Mouse (Mus musculus) limb, embryonic 14.5 days (tissue): ENCODE data around the gene Mgat4b. TPM values are rescaled to one million over a fixed set of nuclear protein-coding genes. Genes with fewer than 3 reads are reported as not detected.
A peak's percentile ranks its signal among the peaks of the same experiment; 100 is the strongest.

Experiments used
- ATAC-seq: fragments of 200-750 bp; cut with Nextera tagmentation; 2 replicates; pipeline ENCODE4 v1.8.0; 2017; ENCODE audit warnings: low read depth, moderate number of reproducible peaks, moderate TSS enrichment; ENCODE audit not compliant: low FRiP score
- DNase-seq: peaks from one replicate; pipeline ENCODE4 v3.0.0-alpha.2; 2015; ENCODE audit warnings: low spot score
- H3K27ac ChIP-seq: fragments of 300-500 bp; sonication (generic); replicated peaks from 2 replicates; pipeline ENCODE4 v1.5.1; 2014; ENCODE audit warnings: low read depth, mild to moderate bottlenecking, low read length, moderate library complexity, mixed read lengths
- H3K27me3 ChIP-seq: fragments of 300-500 bp; sonication (generic); 2 replicates; pipeline ENCODE4 v1.6.1; 2014; ENCODE audit warnings: low read length, mixed read lengths; ENCODE audit not compliant: control insufficient read depth, insufficient read depth
- H3K36me3 ChIP-seq: fragments of 300-500 bp; sonication (generic); 2 replicates; pipeline ENCODE4 v1.6.1; 2014; ENCODE audit warnings: mild to moderate bottlenecking, low read length, moderate library complexity, mixed read lengths; ENCODE audit not compliant: control insufficient read depth, insufficient read depth
- H3K4me1 ChIP-seq: fragments of 300-500 bp; sonication (generic); 2 replicates; pipeline ENCODE4 v1.6.1; 2014; ENCODE audit warnings: antibody characterized with exemption, low read length, mixed read lengths; ENCODE audit not compliant: control insufficient read depth, insufficient read depth
- H3K4me2 ChIP-seq: fragments of 300-500 bp; sonication (generic); replicated peaks from 2 replicates; pipeline ENCODE4 v1.6.1; 2014; ENCODE audit warnings: low read depth, mild to moderate bottlenecking, low read length, moderate library complexity; ENCODE audit not compliant: severe bottlenecking
- H3K4me3 ChIP-seq: fragments of 300-500 bp; sonication (generic); replicated peaks from 2 replicates; pipeline ENCODE4 v1.5.1; 2014; ENCODE audit warnings: low read length
- H3K9ac ChIP-seq: fragments of 300-500 bp; sonication (generic); 2 replicates; pipeline ENCODE4 v1.6.1; 2014; ENCODE audit warnings: mild to moderate bottlenecking, low read depth, low read length, moderate library complexity; ENCODE audit not compliant: severe bottlenecking
- H3K9me3 ChIP-seq: fragments of 300-500 bp; sonication (generic); 2 replicates; pipeline ENCODE4 v1.6.1; 2016; ENCODE audit warnings: low read length; ENCODE audit not compliant: control insufficient read depth
- POLR2A ChIP-seq: fragments of 200-500 bp; IDR thresholded peaks from 2 replicates; pipeline ENCODE4 v1.8.0; 2012; ENCODE audit warnings: inconsistent platforms, mild to moderate bottlenecking, moderate library complexity, borderline replicate concordance; ENCODE audit not compliant: insufficient read depth, insufficient read length; ENCODE audit errors: extremely low read depth
- WGBS: fragments of 180-500 bp; shearing (Covaris S2); extraction: QIAGEN DNeasy Blood & Tissue Kit; methylation state at CpG from one replicate; pipeline ENCODE4 v1.1.7; 2014; 5-methylcytosine and 5-hydroxymethylcytosine counted together
- polyA plus RNA-seq, 2 experiments: library from polyadenylated mRNA; depleted of rRNA in 1 of 2; stranded (reverse) in 1 of 2; unstranded in 1 of 2; fragments of >200 nt; fragmentation: Nextera tagmentation in 1 of 2; extraction: Ambion mirVana in 1 of 2; gene quantifications; 2 replicates each; pipeline versions ENCODE4 v1.2.1 to v1.2.3; 2012 to 2014

Gene Mgat4b
- polyA plus RNA-seq, 2 experiments, result 21.1 to 34.5 TPM

GRCm38 (mm10) chr11:50224671-50225530 lies 14.2 kb downstream of the Mgat4b start:
- TF ChIP-seq POLR2A, result 0 out of 2 replicates have a peak, but pooled peaks have one; percentile 17
- H3K4me1 ChIP-seq, result peaks cover 27% of the 10 kb centered on the region

GRCm38 (mm10) chr11:50225611-50226378 lies 15.1 kb downstream of the Mgat4b start:
- Histone ChIP-seq H3K9ac (peak overlapping the region; percentile 95), H3K4me2 (peak overlapping the region; percentile 92), H3K36me3 (0 out of 2 replicates have a peak, but pooled peaks cover 3% of the 10 kb centered on the region), H3K9me3 (no peaks in the 10 kb centered on the region), H3K27me3 (no peaks in the 10 kb centered on the region), H3K4me3 (peak overlapping the region; percentile 76), H3K27ac (peak overlapping the region; percentile 67; the same call in 1 of the 2 replicates), H3K4me1 (peaks cover 29% of the 10 kb centered on the region)
- no peak for TF ChIP-seq POLR2A
- ATAC-seq (peak; percentile 24; the same call in 1 of the 2 replicates), DNase-seq (no peak)
- 4% methylated on average over 32 of the region's 34 CpGs for WGBS

More at GRCm38 (mm10) chr11:50224671-50225530, 14.2 kb downstream of the Mgat4b start:
- ATAC-seq, result peak; percentile 84
- peak; percentile 71 for DNase-seq
- peak overlapping the region; percentile 76 for H3K4me3 ChIP-seq
- no peaks in the 10 kb centered on the region for H3K36me3 ChIP-seq
- H3K27ac ChIP-seq, result peak overlapping the region; percentile 67
- H3K9ac ChIP-seq, result peak overlapping the region; percentile 95
- no peaks in the 10 kb centered on the region for H3K9me3 ChIP-seq
- WGBS, result under 1% methylated on average over 54 of the region's 70 CpGs
- peak overlapping the region; percentile 92 for H3K4me2 ChIP-seq
- no peaks in the 10 kb centered on the region for H3K27me3 ChIP-seq

GRCm38 (mm10) chr11:50226406-50226805 lies 15.7 kb downstream of the Mgat4b start:
- Histone ChIP-seq H3K4me3 (peak overlapping the region; percentile 76), H3K9me3 (no peaks in the 10 kb centered on the region), H3K27ac (no peak overlapping the region), H3K36me3 (0 out of 2 replicates have a peak, but pooled peaks cover 6% of the 10 kb centered on the region), H3K27me3 (no peaks in the 10 kb centered on the region), H3K4me1 (peaks cover 32% of the 10 kb centered on the region), H3K4me2 (peak overlapping the region; percentile 92), H3K9ac (peak overlapping the region; percentile 95; the same call in 1 of the 2 replicates)
- TF ChIP-seq POLR2A, result no peak
- DNase-seq, result no peak
- no peak for ATAC-seq
- WGBS, result 33% methylated on average over 2 of the region's 2 CpGs

GRCm38 (mm10) chr11:50227226-50227625 lies 16.5 kb downstream of the Mgat4b start:
- Histone ChIP-seq H3K4me2 (no peak overlapping the region), H3K27me3 (no peaks in the 10 kb centered on the region), H3K36me3 (peaks cover 14% of the 10 kb centered on the region), H3K4me3 (no peak overlapping the region), H3K27ac (no peak overlapping the region), H3K9ac (0 out of 2 replicates have a peak overlapping the region, but pooled peaks have one; percentile 95), H3K9me3 (no peaks in the 10 kb centered on the region), H3K4me1 (peaks cover 32% of the 10 kb centered on the region)
- 85% methylated on average over 3 of the region's 3 CpGs for WGBS
- DNase-seq (no peak), ATAC-seq (no peak)
- TF ChIP-seq POLR2A, result no peak

- H3K4me1 ChIP-seq, result peaks cover 32% of the 10 kb centered on the region
- no peak overlapping the region for H3K4me2 ChIP-seq
- no peak overlapping the region for H3K27ac ChIP-seq
- H3K4me3 ChIP-seq, result no peak overlapping the region
- 79% methylated on average over 4 of the region's 4 CpGs for WGBS
- no peak overlapping the region for H3K9ac ChIP-seq
- TF ChIP-seq POLR2A, result no peak
- H3K27me3 ChIP-seq, result no peaks in the 10 kb centered on the region
- peaks cover 20% of the 10 kb centered on the region for H3K36me3 ChIP-seq
- no peak for ATAC-seq
- no peak for DNase-seq
- H3K9me3 ChIP-seq, result no peaks in the 10 kb centered on the region
Measured at GRCm38 (mm10) chr11:50227736-50228135, 17.0 kb downstream of the Mgat4b start.
